Mouse (Mus musculus) heart, postnatal 0 days (tissue): ENCODE results near the gene Btla. TPM values are rescaled to one million over a fixed set of nuclear protein-coding genes. Genes with fewer than 3 reads are reported as not detected.

Experiments
- ATAC-seq: fragments of 200-750 bp; cut with Nextera tagmentation; 2 replicates; pipeline ENCODE4 v1.8.0; 2017; ENCODE audit warnings: low read depth, moderate number of reproducible peaks, moderate library complexity; ENCODE audit not compliant: insufficient read depth
- DNase-seq: peaks from one replicate; pipeline ENCODE4 v3.0.0-alpha.2; 2016; ENCODE audit warnings: low spot score
- H3K27ac ChIP-seq: fragments of 300-500 bp; sonication (generic); 2 replicates; pipeline ENCODE4 v1.5.1; 2014; ENCODE audit warnings: low read depth, mild to moderate bottlenecking
- H3K27me3 ChIP-seq: fragments of 300-500 bp; sonication (generic); 2 replicates; pipeline ENCODE4 v1.6.1; 2014; ENCODE audit warnings: low read length, mixed read lengths; ENCODE audit not compliant: control insufficient read depth, insufficient read depth
- H3K36me3 ChIP-seq: fragments of 300-500 bp; sonication (generic); replicated peaks from 2 replicates; pipeline ENCODE4 v1.6.1; 2014; ENCODE audit warnings: low read length, mixed read lengths; ENCODE audit not compliant: control insufficient read depth, insufficient read depth
- H3K4me1 ChIP-seq: fragments of 300-500 bp; sonication (generic); 2 replicates; pipeline ENCODE4 v1.6.1; 2014; ENCODE audit warnings: antibody characterized with exemption; ENCODE audit not compliant: control insufficient read depth, insufficient read depth
- H3K4me2 ChIP-seq: fragments of 300-500 bp; sonication (generic); 2 replicates; pipeline ENCODE4 v1.6.1; 2014; ENCODE audit warnings: low read depth, mild to moderate bottlenecking, low read length, moderate library complexity
- H3K4me3 ChIP-seq: fragments of 300-500 bp; sonication (generic); 2 replicates; pipeline ENCODE4 v1.5.1; 2014; ENCODE audit warnings: low read depth, low read length
- H3K9ac ChIP-seq: fragments of 300-500 bp; sonication (generic); replicated peaks from 2 replicates; pipeline ENCODE4 v1.6.1; 2014; ENCODE audit warnings: low read depth, low read length, mixed read lengths
- H3K9me3 ChIP-seq: fragments of 300-500 bp; sonication (generic); replicated peaks from 2 replicates; pipeline ENCODE4 v1.6.1; 2016; ENCODE audit warnings: low read length; ENCODE audit not compliant: control insufficient read depth
- CTCF ChIP-seq: IDR thresholded peaks from 2 replicates; pipeline ENCODE4 v1.5.1; 2016; ENCODE audit warnings: antibody characterized with exemption, control low read depth, low read depth
- EP300 ChIP-seq: IDR thresholded peaks from 2 replicates; pipeline ENCODE4 v1.6.1; 2016; ENCODE audit warnings: antibody characterized with exemption, low read depth
- WGBS: fragments of 180-500 bp; shearing (Covaris S2); extraction: QIAGEN DNeasy Blood & Tissue Kit; methylation state at CpG from one replicate; pipeline ENCODE4 v1.1.7; 2014; 5-methylcytosine and 5-hydroxymethylcytosine counted together
- polyA plus RNA-seq: library from polyadenylated mRNA; unstranded; fragments of >200 nt; fragmentation: Nextera tagmentation; extraction: Ambion mirVana; gene quantifications from 2 replicates; pipeline ENCODE4 v1.2.1, GENCODE M21; 2015
- total RNA-seq: library from RNA; depleted of rRNA; stranded (reverse); fragments of >200 nt; gene quantifications from 2 replicates; pipeline ENCODE4 v1.2.3, GENCODE M21; 2014; ENCODE audit warnings: low replicate concordance

The Btla gene
- total and polyA plus RNA-seq, 2 experiments from 2014 or later, result not detected

DNA sequence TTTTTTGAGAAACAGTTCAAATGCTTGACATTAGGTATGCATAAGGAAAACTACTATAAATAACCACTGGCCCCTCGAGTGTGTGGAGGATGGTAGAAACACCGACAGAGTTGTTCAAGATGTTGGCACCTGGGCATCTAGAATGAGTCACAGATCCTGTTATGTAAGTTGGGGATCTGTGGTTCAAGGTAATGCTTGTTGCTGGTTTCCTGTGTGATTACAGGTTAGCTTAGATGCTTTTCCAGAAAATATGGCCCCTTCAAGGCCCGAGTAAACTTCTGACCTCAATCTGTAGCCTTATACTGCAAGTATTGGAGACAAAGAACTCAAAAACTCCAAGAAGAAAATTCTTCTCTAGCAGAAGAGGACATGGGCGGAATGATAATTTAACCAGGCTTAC is 19.7 kb upstream of the Btla start:
- TF ChIP-seq EP300 (no peak), CTCF (no peak)
- Histone ChIP-seq H3K27me3 (no peaks in the 10 kb centered on the region), H3K27ac (no peak overlapping the region), H3K9ac (no peak overlapping the region), H3K4me3 (no peak overlapping the region), H3K4me2 (no peak overlapping the region), H3K9me3 (no peaks in the 10 kb centered on the region), H3K36me3 (no peaks in the 10 kb centered on the region), H3K4me1 (no peaks in the 10 kb centered on the region)
- no peak for ATAC-seq
- 58% methylated on average over 4 of the region's 4 CpGs for WGBS
- DNase-seq, result no peak

DNA sequence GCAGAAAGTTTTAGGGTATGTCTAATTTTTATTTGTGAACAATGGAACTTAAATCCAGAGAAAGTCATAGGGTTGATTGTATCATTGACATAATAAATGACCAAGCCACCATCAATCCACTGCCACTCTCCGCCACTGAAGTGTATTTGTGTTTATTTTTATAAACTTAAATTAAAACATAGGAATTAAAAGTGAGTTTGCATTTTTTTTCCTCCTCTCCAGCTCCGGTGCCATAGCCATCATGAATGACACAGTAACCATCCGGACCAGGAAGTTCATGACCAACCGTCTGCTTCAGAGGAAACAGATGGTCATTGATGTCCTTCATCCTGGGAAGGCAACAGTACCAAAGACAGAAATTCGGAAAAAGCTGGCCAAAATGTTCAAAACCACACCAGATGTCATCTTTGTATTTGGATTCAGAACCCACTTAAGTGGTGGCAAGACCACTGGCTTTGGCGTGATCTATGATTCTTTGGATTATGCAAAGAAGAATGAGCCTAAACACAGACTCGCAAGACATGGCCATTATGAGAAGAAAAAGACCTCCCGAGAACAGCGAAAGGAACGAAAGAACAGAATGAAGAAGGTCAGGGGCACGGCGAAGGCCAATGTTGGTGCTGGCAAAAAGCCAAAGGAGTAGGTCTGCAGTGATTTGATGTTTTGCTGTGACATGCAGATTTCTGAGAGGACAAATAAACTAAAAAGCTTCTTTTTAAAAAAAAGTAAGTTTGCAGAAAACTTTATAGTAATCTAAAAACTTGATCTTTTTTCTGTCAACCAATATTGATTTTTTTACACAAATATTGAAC is 19.1 kb upstream of the Btla start:
- DNase-seq (no peak), ATAC-seq (no peak)
- no peak overlapping the region for H3K27ac ChIP-seq
- no peaks in the 10 kb centered on the region for H3K4me1 ChIP-seq
- no peaks in the 10 kb centered on the region for H3K9me3 ChIP-seq
- H3K27me3 ChIP-seq, result no peaks in the 10 kb centered on the region
- H3K4me3 ChIP-seq, result no peak overlapping the region
- 71% methylated on average over 12 of the region's 12 CpGs for WGBS
- H3K36me3 ChIP-seq, result no peaks in the 10 kb centered on the region
- TF ChIP-seq EP300 (no peak), CTCF (no peak)
- H3K9ac ChIP-seq, result no peak overlapping the region
- no peak overlapping the region for H3K4me2 ChIP-seq

DNA sequence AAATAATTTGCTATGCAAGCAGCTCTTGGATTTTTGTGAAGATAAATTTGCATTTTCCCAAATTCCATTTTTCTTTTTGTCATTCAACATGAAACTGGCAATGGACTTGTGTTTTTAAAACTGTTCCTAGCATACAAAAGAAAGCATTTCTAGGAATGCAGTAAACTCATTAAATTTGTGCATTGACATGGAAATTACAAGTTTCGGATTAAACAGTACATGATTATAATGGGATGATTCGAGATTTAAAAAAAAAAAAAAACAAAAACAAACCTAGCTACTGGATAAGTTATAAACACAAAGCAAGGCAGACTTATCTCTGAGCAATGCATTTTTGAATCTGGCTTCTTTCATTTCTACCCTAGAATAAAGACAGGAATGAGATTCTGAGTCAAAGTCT is 2.1 kb upstream of the Btla start:
- WGBS, result 54% methylated on average over 2 of the region's 2 CpGs
- Histone ChIP-seq H3K4me2 (no peak overlapping the region), H3K27ac (no peak overlapping the region), H3K36me3 (no peaks in the 10 kb centered on the region), H3K9me3 (no peaks in the 10 kb centered on the region), H3K4me3 (no peak overlapping the region), H3K4me1 (no peaks in the 10 kb centered on the region), H3K27me3 (no peaks in the 10 kb centered on the region), H3K9ac (no peak overlapping the region)
- TF ChIP-seq EP300 (no peak), CTCF (no peak)
- ATAC-seq (no peak), DNase-seq (no peak)

DNA sequence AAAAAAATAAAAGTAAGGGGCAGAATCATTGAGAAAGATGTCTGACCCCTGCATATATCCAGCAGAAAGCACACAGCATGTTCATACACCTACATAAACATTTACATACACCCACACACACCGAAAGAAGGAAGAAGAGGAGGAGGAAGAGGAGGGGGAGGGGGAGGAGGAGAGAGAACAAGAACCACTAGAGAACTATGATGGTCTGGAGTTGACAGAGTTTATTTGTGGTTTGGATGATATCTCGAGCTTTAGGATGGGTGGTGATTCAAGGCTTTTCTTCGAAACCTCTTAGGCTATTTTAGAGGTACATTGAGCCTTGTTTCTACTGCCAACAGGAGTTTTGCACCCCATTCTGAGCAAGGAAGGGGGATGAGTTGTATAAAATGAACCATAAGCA is 1.3 kb upstream of the Btla start:
- DNase-seq (no peak), ATAC-seq (no peak)
- H3K9ac ChIP-seq, result no peak overlapping the region
- no peaks in the 10 kb centered on the region for H3K27me3 ChIP-seq
- 75% methylated on average over 3 of the region's 3 CpGs for WGBS
- no peak overlapping the region for H3K27ac ChIP-seq
- H3K36me3 ChIP-seq, result no peaks in the 10 kb centered on the region
- no peaks in the 10 kb centered on the region for H3K4me1 ChIP-seq
- H3K9me3 ChIP-seq, result no peaks in the 10 kb centered on the region
- H3K4me2 ChIP-seq, result no peak overlapping the region
- H3K4me3 ChIP-seq, result no peak overlapping the region
- no peak for TF ChIP-seq EP300
- TF ChIP-seq CTCF, result no peak

DNA sequence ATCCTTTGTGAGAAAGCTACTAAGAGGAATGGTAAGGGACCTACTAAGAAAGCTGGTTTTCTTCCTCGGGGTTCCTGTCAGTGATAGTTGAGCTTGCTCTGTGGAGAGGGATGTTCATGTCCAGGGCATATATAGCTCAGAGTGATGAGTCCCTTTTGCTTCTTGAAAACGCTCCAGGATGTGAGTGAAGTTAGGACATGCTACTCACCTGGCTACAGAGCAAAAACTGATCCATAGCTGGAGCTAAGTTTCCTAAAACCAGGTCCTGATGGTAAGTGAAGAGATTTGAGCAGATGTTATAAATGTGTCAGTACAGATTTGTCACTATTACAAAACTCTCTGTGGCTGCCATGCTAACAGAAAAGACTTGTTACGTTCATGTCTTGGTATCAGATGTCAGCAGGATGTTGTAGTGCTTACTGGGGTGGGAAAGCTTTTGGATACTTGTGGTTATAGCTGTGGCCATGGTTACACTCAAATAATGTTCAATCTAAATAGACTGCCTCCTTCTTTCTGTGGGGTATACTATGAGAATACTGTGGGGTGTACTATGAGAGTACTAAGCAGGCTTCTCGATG is 405 bp downstream of the Btla start:
- no peak for DNase-seq
- Histone ChIP-seq H3K27me3 (no peaks in the 10 kb centered on the region), H3K36me3 (no peaks in the 10 kb centered on the region), H3K4me1 (no peaks in the 10 kb centered on the region), H3K9ac (no peak overlapping the region), H3K9me3 (no peaks in the 10 kb centered on the region), H3K4me3 (no peak overlapping the region), H3K27ac (no peak overlapping the region), H3K4me2 (no peak overlapping the region)
- no peak for ATAC-seq
- TF ChIP-seq EP300 (no peak), CTCF (no peak)
- WGBS, result 69% methylated on average over 4 of the region's 4 CpGs
